Mouse (Mus musculus) cerebellum, adult 11 months (tissue): ENCODE measurements at regions not wholly inside any gene's neighbourhood (a gene's known extent, or its start where the extent isn't known, plus 50 kb on each side); places are given as distances from the start of the nearest gene placed in this dataset.

Source experiments
- DNase-seq: peaks from one replicate; pipeline ENCODE4 v3.0.0; 2022

GRCm38 (mm10) chr16:95929700-95930435, 60.9 kb downstream of the Psmg1 start:
- DNase-seq: no peak

DNA sequence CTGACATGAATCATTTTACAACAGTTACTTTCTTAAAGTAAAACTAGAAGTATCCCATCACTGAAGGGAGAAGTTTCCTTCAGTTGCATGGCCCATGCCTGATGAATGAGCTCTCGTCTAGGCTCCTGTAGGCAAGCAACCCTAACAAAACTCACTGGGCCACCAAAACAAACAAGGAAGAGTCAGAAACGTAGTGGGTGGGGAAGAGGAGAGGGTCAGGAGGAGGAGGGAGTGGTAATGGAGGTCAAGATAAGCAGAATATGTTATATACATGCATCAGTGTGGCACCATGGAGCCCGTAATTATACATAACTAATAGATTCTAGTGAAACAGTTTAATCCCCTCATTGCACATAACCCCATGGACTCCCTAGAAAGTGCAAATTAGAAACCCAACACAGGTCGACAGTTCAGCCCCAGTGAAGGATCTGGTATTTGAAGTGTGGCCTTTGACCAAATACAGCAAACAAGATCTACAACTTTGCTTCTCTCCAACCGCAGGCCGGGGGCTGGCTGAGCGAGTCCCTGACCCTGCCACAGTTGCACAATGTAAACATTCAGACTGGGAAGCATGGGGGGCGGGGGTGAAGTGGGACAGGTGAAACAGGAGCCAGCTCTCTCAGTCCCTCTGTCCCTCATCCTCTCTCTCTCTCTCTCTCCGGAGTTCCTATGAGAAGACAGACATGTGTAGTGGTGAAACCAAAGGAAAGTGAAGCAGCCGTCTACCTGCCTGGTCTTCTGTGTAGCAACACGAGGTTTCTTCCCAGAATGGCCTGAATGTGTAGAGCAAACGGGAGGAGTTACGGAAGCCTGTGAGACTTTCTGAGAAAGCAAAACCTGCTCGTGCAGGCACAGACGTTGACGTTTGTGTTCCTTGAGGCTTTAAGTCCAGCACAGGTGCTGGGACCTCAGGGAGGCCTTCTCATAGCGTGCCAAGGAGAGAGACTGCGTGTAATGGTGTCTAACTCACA, 62.2 kb downstream of the Psmg1 start:
- no peak for DNase-seq

GRCm38 (mm10) chr16:95926558-95926957, 64.2 kb downstream of the Psmg1 start:
- DNase-seq: no peak

- DNase-seq: no peak
Observed at GRCm38 (mm10) chr16:95924716-95925115, 66.0 kb downstream of the Psmg1 start.

GRCm38 (mm10) chr16:95923991-95924390, 66.8 kb downstream of the Psmg1 start:
- DNase-seq: no peak

DNA sequence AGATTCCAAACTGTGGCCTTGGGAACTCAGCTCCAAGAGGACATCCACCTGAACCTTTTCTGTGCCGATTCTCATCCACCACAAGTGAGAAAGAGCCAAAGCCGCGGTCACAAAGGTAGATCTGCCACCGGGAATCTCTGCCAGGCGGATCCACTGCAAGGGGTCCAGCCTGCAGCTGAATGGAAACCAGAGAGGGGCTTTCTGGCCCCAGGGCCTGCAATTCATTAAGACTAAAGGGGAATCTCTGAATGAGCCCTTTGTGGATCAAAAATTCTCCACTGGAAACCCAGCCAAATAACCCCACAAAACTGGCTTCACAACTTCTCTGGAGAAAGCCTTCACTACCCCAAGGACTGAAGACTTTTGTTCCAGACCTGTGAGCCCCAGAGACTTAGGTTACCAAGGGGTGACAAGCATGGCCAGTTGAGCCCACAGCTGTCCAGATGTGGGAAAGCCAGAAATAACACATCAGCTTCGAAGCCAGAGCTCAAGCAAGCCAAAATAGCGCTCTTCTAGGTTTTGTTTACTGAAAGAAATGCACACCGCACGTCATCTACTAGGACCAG, 68.3 kb downstream of the Psmg1 start:
- no peak for DNase-seq

- DNase-seq: no peak
Observed at GRCm38 (mm10) chr16:95921169-95921568, 69.6 kb downstream of the Psmg1 start.

- DNase-seq: no peak
Observed at GRCm38 (mm10) chr16:95918651-95919425, 71.9 kb downstream of the Psmg1 start.

DNA sequence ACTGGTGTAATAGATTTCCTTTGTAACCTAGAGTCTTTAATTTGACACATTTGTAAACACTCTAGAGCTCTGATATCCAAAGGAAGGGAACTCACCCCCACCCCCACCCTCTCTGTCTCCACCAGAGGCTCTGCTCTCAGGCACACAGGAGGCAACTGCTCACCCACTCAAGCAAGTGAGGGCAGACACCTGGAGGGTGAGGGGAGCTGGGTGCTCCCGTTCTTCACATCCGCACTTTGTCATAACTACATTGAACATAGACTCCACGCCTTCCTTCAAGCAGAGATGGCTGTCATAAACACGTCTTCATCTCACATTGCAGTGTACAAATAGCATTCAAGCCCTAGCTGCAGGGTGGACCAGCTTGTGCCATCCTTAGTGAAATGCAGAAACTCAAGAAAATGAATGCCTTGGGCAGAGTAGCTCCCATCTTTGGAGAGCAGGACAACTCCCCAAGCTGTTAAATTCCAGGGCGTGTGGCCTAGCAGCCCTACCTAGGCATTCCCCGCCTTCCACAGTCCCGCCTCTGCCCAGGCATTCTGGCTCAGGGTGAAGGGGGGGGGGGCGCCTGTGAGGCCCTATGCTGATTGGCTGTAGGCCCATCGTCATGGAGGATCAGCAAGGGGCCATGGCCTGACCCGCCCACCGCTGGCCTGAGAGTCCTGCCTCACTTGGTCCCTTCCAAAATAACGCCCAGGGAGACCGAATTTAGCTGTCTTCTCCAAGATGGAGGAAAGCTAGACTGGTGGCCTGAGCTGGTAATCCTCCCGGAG, 72.9 kb downstream of the Psmg1 start:
- DNase-seq: no peak

- no peak for DNase-seq
Observed at GRCm38 (mm10) chr16:95913879-95914278, 76.9 kb downstream of the Psmg1 start.

GRCm38 (mm10) chr16:95904531-95905165, 86.1 kb downstream of the Psmg1 start:
- no peak for DNase-seq

- no peak for DNase-seq
Observed at GRCm38 (mm10) chr16:95903383-95903913, 87.3 kb downstream of the Psmg1 start.

- no peak for DNase-seq
Observed at GRCm38 (mm10) chr16:95902177-95902576, 88.6 kb downstream of the Psmg1 start.

GRCm38 (mm10) chr16:95901388-95901787, 89.4 kb downstream of the Psmg1 start:
- DNase-seq: no peak

DNA sequence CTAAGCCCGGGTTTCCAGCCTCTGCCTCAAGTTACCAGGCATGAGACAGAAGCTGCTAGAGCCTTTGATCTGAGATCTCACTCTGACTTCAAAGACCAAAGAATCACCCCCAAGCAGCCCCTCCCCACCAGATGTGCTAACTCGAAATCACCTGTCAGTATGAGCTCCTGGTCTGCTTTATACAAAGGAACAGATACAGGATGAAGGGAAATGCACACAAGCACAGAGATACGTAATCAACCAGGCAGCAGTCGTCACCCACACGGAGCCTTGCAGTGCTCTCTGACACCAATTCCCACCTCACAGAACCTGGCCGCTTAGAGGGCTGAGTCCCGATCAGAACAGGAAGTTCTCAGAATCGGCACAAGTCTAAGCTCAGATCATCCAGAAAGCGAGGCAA, 90.6 kb downstream of the Psmg1 start:
- no peak for DNase-seq

- DNase-seq: no peak
Observed at GRCm38 (mm10) chr16:95899672-95900071, 91.1 kb downstream of the Psmg1 start.

GRCm38 (mm10) chr16:95897843-95898242, 92.9 kb downstream of the Psmg1 start:
- DNase-seq: no peak

- no peak for DNase-seq
Observed at GRCm38 (mm10) chr16:95896126-95896525, 94.6 kb downstream of the Psmg1 start.

DNA sequence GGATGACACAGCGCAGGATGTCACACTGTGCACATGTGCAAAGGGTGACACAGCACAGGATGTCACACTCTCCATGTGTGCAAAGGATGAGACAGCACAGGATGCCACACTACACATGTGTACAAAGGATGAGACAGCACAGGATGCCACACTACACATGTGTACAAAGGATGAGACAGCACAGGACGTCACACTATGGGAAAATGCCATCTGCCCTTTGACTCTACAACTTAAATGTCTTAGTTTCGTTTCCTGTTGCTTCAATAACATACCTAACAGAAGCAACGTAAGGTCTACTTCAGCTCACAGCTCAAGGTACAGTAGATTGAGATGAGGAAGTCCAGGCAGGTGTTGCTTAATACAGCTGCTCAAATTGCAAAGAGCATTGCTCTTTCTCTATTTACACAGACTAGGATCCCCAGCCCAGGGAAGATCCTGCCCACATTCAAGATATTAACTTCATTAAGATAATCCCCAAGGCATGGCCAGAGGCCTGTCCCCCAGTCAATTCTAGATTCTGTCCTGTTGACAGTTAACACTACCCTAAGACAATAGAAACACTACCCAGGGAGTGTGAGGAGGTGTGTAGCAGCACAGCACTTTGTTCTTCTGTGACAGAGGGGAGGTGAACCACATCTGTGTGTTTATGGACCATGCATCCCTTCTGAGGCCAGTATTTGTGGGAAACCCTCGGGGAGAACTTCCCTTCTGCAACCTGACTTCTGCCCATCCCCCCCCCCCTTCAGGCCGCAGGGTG, 97.0 kb downstream of the Psmg1 start:
- DNase-seq: no peak

- DNase-seq: no peak
Observed at GRCm38 (mm10) chr16:95892356-95892755, 98.4 kb downstream of the Psmg1 start.
